33 mouse cellular contexts compared by ENCODE assay signal in the genomic region with DNA sequence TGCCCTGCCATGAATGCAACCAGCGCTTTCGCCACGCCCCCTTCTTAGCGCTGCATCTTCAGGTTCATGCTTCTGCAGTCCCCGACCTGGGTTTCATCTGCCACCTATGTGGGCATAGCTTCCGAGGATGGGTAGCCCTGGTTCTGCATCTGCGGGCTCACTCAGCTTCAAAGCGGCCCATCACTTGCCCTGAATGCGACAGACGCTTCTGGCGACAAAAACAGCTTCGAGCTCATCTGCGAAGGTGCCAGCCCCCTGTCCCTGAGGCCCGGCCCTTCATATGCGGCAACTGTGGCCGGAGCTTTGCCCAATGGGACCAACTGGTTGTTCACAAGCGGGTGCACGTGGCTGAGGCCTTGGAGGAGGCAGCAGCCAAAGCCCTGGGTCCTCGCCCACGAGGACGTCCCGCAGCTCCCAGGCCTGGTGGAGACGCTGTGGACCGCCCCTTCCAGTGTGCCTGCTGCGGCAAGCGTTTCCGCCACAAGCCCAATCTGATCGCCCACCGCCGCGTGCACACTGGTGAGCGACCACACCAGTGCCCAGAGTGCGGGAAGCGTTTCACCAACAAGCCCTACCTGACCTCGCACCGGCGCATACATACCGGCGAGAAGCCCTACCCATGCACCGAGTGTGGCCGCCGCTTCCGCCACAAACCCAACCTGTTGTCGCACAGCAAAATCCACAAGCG. TPM values are rescaled to one million over a fixed set of nuclear protein-coding genes. Genes with fewer than 3 reads are reported as not detected.
DNase-seq lines count a peak whose midpoint lies in the region; ATAC-seq and TF ChIP-seq lines count a peak whose summit lies in the region.
"Had no signal": no experiment of that assay in that cellular context is flagged by ENCODE, and none has a peak within 500 bp of the region (broad histone marks: within the 10 kb centered on the region; RNA-seq: fewer than 3 reads in every experiment).

No protein-coding gene starts in this region.

- H3K9me3 ChIP-seq in midbrain, embryonic 11.5 days (ENCODE audit: control insufficient read depth, low read length) = no peaks in the 10 kb centered on the region; the same call in 1 of the 2 replicates
- peaks cover 13% of the 10 kb centered on the region; the same call in 1 of the 2 replicates for H3K9me3 ChIP-seq in midbrain, postnatal 0 days (ENCODE audit: low read length)

- no peak overlapping the region for H3K4me3 ChIP-seq in midbrain, embryonic 11.5 days (ENCODE audit: low read depth, low read length)
- H3K4me3 ChIP-seq in midbrain, postnatal 0 days (ENCODE audit: low read depth, low read length) = no peak overlapping the region
- H3K4me3 ChIP-seq: forebrain, embryonic 15.5 days; hindbrain, embryonic 15.5 days; neural tube, embryonic 15.5 days had no signal

- no peak overlapping the region for H3K4me2 ChIP-seq in midbrain, embryonic 11.5 days
- H3K4me2 ChIP-seq in midbrain, postnatal 0 days (ENCODE audit: low read depth, low read length, poor library complexity, severe bottlenecking) = no peak overlapping the region
- H3K4me2 ChIP-seq: forebrain, embryonic 15.5 days; hindbrain, embryonic 15.5 days; neural tube, embryonic 15.5 days had no signal

- TF ChIP-seq CTCF in midbrain, postnatal 0 days (IDR thresholded peaks at IDR 0.05) = no peak

- peaks cover 31% of the 10 kb centered on the region for H3K36me3 ChIP-seq in midbrain, embryonic 11.5 days (ENCODE audit: control insufficient read depth, insufficient read depth, low read length)
- peaks cover 41% of the 10 kb centered on the region for H3K36me3 ChIP-seq in midbrain, postnatal 0 days (ENCODE audit: insufficient read depth, low read length)

- 93% methylated on average over 45 of the region's 45 CpGs for WGBS in midbrain, embryonic 11.5 days
- WGBS in midbrain, postnatal 0 days = 96% methylated on average over 45 of the region's 45 CpGs

- no peak overlapping the region for H3K9ac ChIP-seq in midbrain, embryonic 11.5 days (ENCODE audit: low read length)
- no peak overlapping the region for H3K9ac ChIP-seq in midbrain, postnatal 0 days (replicated peaks; ENCODE audit: low read length, poor library complexity, severe bottlenecking)
- H3K9ac ChIP-seq: forebrain, embryonic 15.5 days; hindbrain, embryonic 15.5 days; neural tube, embryonic 15.5 days had no signal

- peaks cover 19% of the 10 kb centered on the region for H3K4me1 ChIP-seq in midbrain, embryonic 11.5 days (ENCODE audit: control insufficient read depth, insufficient read depth, low read length)
- peaks cover 17% of the 10 kb centered on the region for H3K4me1 ChIP-seq in midbrain, postnatal 0 days (ENCODE audit: insufficient read depth, low read length)

- ATAC-seq in midbrain, embryonic 11.5 days (ENCODE audit: low FRiP score) = no peak
- ATAC-seq in midbrain, postnatal 0 days (ENCODE audit: low FRiP score) = no peak
- ATAC-seq in erythroblast, adult 5-6 weeks (replicated peaks; ENCODE audit: low FRiP score, poor library complexity, severe bottlenecking) = no peak
- ATAC-seq: forebrain, embryonic 15.5 days had no signal

- DNase-seq in cerebellum, adult 9-11 months = peak; percentile 53
- no peak for DNase-seq in cerebellum, adult 18-20 months
- DNase-seq in midbrain, embryonic 11.5 days (ENCODE audit: low spot score, missing footprints) = peak; percentile 70
- DNase-seq in midbrain, postnatal 0 days (ENCODE audit: low spot score) = no peak
- peak; percentile 54 for DNase-seq in R1 (ENCODE audit: low read depth, low spot score)
- no peak for DNase-seq in urinary bladder, postnatal 36 days (ENCODE audit: low spot score in 2 of 2)
- DNase-seq: adrenal gland, postnatal 36 days; B cell, adult 2 months; embryo, embryonic 11 days; heart, adult 18-20 months; heart, postnatal 36 days; kidney, adult 9 months; kidney, postnatal 14 days; lung, postnatal 4 days had no signal

- no peaks in the 10 kb centered on the region for H3K27me3 ChIP-seq in midbrain, embryonic 11.5 days (ENCODE audit: control insufficient read depth, insufficient read depth, low read length)
- no peaks in the 10 kb centered on the region for H3K27me3 ChIP-seq in midbrain, postnatal 0 days (ENCODE audit: insufficient read depth, low read length)
- H3K27me3 ChIP-seq: CH12.LX; forebrain, embryonic 15.5 days; hindbrain, embryonic 15.5 days; neural tube, embryonic 15.5 days had no signal

- H3K27ac ChIP-seq in midbrain, embryonic 11.5 days (ENCODE audit: low read depth, low read length) = no peak overlapping the region
- H3K27ac ChIP-seq in midbrain, postnatal 0 days (ENCODE audit: low read depth, low read length) = no peak overlapping the region
- H3K27ac ChIP-seq: forebrain, embryonic 15.5 days; hindbrain, embryonic 15.5 days; midbrain, embryonic 10.5 days; neural tube, embryonic 15.5 days had no signal

RNA-seq across cellular contexts. Expression of a gene that starts 2.9 kb away (rescaled TPM):
- not detected in 2 replicates for polyA plus RNA-seq in midbrain, embryonic 11.5 days (2014; fragmentation: Nextera tagmentation; extraction: Ambion mirVana)
- total RNA-seq in midbrain, postnatal 0 days (2014; rRNA removed) = not detected in 2 replicates
- polyA plus RNA-seq in midbrain, postnatal 0 days (2015; fragmentation: Nextera tagmentation; extraction: Ambion mirVana) = 0.75 and 1.7 TPM in 2 replicates
- not detected in 2 replicates for total RNA-seq in erythroblast, adult 5-6 weeks (2015; ENCODE audit: low replicate concordance)
- not detected in 2 replicates for total RNA-seq in erythroblast, adult 5-6 weeks (2017; ENCODE audit: low replicate concordance)
- total RNA-seq: adrenal gland, adult 18-20 months; adrenal gland, postnatal 36 days; CH12.LX; heart, adult 18-20 months; layer of hippocampus, adult 18-20 months; layer of hippocampus, postnatal 14 days; liver, adult 2 months had no signal
- polyA plus RNA-seq: embryonic facial prominence, embryonic 14.5 days; forebrain, embryonic 15.5 days; intestine, embryonic 14.5 days; limb, embryonic 11.5 days; liver, adult 2 months; liver, embryonic 16.5 days; lung, embryonic 16.5 days; neural tube, embryonic 15.5 days; urinary bladder, adult 2 months had no signal

RNA-seq across cellular contexts. Expression of a gene that starts 3.0 kb away (rescaled TPM):
- 39.9 and 44.1 TPM in 2 replicates for polyA plus RNA-seq in midbrain, embryonic 11.5 days (2014; fragmentation: Nextera tagmentation; extraction: Ambion mirVana)
- total RNA-seq in midbrain, postnatal 0 days (2014; rRNA removed) = 76.5 and 91.5 TPM in 2 replicates
- 41.2 and 42.8 TPM in 2 replicates for polyA plus RNA-seq in midbrain, postnatal 0 days (2015; fragmentation: Nextera tagmentation; extraction: Ambion mirVana)
- 2.3 TPM in 2 replicates for total RNA-seq in erythroblast, adult 5-6 weeks (2015; ENCODE audit: low replicate concordance)
- 3.9 TPM in 1 of 2 replicates, not detected in the other for total RNA-seq in erythroblast, adult 5-6 weeks (2017; ENCODE audit: low replicate concordance)

RNA-seq across cellular contexts. Expression of a gene that starts 5.2 kb away (rescaled TPM):
- 7.8 and 9.3 TPM in 2 replicates for polyA plus RNA-seq in midbrain, embryonic 11.5 days (2014; fragmentation: Nextera tagmentation; extraction: Ambion mirVana)
- 8.6 and 9.5 TPM in 2 replicates for total RNA-seq in midbrain, postnatal 0 days (2014; rRNA removed)
- 8.6 and 9.5 TPM in 2 replicates for polyA plus RNA-seq in midbrain, postnatal 0 days (2015; fragmentation: Nextera tagmentation; extraction: Ambion mirVana)
- 0.42 TPM in 1 of 2 replicates, not detected in the other for total RNA-seq in erythroblast, adult 5-6 weeks (2015; ENCODE audit: low replicate concordance)
- 0.17 and 0.28 TPM in 2 replicates for total RNA-seq in erythroblast, adult 5-6 weeks (2017; ENCODE audit: low replicate concordance)

RNA-seq across cellular contexts. Expression of a gene that starts 7.3 kb away (rescaled TPM):
- not detected in 2 replicates for polyA plus RNA-seq in midbrain, embryonic 11.5 days (2014; fragmentation: Nextera tagmentation; extraction: Ambion mirVana)
- not detected in 2 replicates for total RNA-seq in midbrain, postnatal 0 days (2014; rRNA removed)
- not detected in 2 replicates for polyA plus RNA-seq in midbrain, postnatal 0 days (2015; fragmentation: Nextera tagmentation; extraction: Ambion mirVana)
- total RNA-seq in erythroblast, adult 5-6 weeks (2015; ENCODE audit: low replicate concordance) = not detected in 2 replicates
- total RNA-seq in erythroblast, adult 5-6 weeks (2017; ENCODE audit: low replicate concordance) = not detected in 2 replicates
- total RNA-seq: adrenal gland, adult 18-20 months; adrenal gland, postnatal 36 days; CH12.LX; gastrocnemius, adult 8-10 months; heart, adult 18-20 months; heart, postnatal 36 days; layer of hippocampus, adult 18-20 months; layer of hippocampus, postnatal 14 days; left cerebral cortex, adult 8-10 months; liver, adult 2 months had no signal
- polyA plus RNA-seq: embryonic facial prominence, embryonic 14.5 days; forebrain, embryonic 15.5 days; hindbrain, embryonic 15.5 days; intestine, embryonic 14.5 days; limb, embryonic 11.5 days; liver, adult 2 months; liver, embryonic 16.5 days; lung, embryonic 16.5 days; midbrain, embryonic 10.5 days; neural tube, embryonic 15.5 days; stomach, embryonic 16.5 days had no signal

RNA-seq across cellular contexts. Expression of a gene that starts 24.1 kb away (rescaled TPM):
- polyA plus RNA-seq in midbrain, embryonic 11.5 days (2014; fragmentation: Nextera tagmentation; extraction: Ambion mirVana) = 1.4 and 1.6 TPM in 2 replicates
- total RNA-seq in midbrain, postnatal 0 days (2014; rRNA removed) = 4.6 and 6.6 TPM in 2 replicates
- 7.4 and 10.6 TPM in 2 replicates for polyA plus RNA-seq in midbrain, postnatal 0 days (2015; fragmentation: Nextera tagmentation; extraction: Ambion mirVana)
- total RNA-seq in erythroblast, adult 5-6 weeks (2015; ENCODE audit: low replicate concordance) = not detected in 2 replicates
- not detected in 2 replicates for total RNA-seq in erythroblast, adult 5-6 weeks (2017; ENCODE audit: low replicate concordance)

Comparison
In these comparisons a context has a peak if more than half of its experiments do, and no peak if none do; other contexts are left out.
1. DNase-seq: peak in cerebellum, adult 9-11 months (single experiment), midbrain, embryonic 11.5 days (single experiment) and R1 (single experiment); none in cerebellum, adult 18-20 months (0 of 2), midbrain, postnatal 0 days (single experiment) and urinary bladder, postnatal 36 days (0 of 2).
2. RNA of a gene that starts 3.0 kb away (total RNA-seq): 76.5 to 91.5 TPM in midbrain, postnatal 0 days; 2.3 to 3.9 TPM in erythroblast, adult 5-6 weeks; every median in the first group is over 10 times any median in the second.